Mouse (Mus musculus): ENCODE results near the gene Skp1a. TPM values are rescaled to one million over a fixed set of nuclear protein-coding genes. Genes with fewer than 3 reads are reported as not detected.

Gene Skp1a
- total RNA-seq, 2 experiments from 2014 or later = 69.7 to 116 TPM

DNA sequence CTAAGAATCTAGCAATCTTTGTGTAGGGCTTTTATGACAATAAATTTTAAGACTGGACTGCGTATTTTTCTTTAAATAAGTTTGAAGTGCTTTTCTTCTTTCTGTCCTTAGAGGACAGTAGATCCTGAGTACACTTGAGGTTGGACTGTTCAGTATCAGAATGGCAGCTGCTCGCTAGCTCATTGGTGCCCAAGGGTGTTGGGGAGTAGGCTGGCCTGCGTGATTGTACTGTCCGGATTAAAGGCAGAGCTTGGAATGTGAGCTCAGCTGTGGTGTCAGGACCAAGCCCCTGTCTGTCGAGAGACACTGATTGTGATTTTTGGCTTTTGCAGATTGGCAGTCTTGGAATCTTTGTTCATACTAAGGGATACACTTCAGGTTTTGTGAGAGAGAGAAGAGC, 20.0 kb downstream of the Skp1a start:
- no peak for ATAC-seq (replicated peaks; ENCODE audit: low FRiP score, poor library complexity, severe bottlenecking)

DNA sequence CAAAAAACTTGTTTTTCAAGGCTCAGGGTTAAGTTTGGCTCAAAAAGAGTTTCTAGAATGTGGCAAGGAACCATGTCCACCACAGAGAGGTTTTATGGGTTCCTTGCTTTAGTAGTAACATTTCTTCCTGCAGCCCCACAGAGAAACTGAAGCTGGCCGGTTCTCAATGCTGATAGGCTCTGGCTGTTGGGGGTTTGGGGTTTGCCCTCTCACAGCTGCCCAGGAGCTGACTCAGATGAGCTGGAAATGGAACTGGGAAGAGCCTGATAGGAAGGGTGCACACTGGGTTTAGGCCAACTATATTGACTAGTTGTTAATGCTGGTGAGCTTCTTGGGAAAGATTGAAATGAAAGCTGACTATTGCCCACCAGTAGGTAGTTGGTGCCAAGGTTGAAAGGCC, 20.9 kb downstream of the Skp1a start:
- ATAC-seq (replicated peaks; ENCODE audit: low FRiP score, poor library complexity, severe bottlenecking) = no peak

DNA sequence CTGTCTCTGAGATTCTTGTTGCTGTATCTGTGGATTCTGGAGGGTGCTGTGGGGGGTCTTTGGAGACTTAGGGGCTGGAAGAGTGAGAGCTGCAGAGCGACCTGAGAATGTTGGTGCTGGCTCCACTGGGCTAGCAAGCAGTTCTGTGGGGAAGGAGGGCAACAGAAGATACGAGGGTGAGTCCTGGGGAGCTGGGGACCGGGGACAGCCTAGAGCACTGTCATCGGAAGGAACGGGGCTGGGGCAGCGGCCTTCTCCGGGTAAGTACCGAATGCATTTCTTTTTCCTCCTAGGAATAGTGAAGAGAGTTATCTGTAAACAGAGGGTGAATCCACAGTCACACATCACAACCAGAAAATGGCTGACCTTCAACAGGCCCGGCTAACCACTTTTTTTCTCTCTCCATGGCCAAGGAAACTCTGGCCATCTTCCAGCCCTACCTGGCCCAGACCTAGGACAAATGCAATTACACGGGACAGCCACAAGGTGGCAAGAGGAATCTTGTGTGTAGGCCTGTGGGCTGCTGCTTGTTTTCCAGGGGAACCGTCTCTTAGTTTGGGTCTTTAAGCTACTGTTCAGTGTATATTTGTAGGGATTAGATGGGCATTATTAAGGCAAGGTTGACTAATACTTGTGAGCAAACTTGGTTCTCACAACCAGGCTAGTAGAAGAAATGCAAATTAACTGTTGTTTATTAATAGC, 22.0 kb downstream of the Skp1a start:
- ATAC-seq (replicated peaks; ENCODE audit: low FRiP score, poor library complexity, severe bottlenecking) = peak; percentile 73

DNA sequence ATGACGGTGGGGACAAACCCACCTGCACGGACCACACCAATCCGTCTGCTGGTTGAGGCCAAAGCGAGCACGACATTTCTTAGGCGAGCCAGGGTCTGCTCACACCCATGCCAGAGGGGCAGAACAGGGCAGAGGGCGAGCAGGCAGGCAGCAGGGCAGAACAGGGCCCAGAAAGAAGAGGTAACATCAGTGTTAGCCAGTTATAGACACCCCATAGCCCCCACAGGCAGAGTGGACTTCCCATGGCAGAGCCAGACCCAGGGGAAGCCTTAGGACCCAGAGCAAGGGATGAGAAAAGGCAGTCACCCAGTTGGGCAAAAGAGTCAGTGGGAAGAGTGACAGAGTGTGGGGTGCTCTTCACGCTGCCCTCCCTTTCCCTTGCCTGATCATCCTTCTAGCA, 23.3 kb downstream of the Skp1a start:
- no peak for ATAC-seq (replicated peaks; ENCODE audit: low FRiP score, poor library complexity, severe bottlenecking)

DNA sequence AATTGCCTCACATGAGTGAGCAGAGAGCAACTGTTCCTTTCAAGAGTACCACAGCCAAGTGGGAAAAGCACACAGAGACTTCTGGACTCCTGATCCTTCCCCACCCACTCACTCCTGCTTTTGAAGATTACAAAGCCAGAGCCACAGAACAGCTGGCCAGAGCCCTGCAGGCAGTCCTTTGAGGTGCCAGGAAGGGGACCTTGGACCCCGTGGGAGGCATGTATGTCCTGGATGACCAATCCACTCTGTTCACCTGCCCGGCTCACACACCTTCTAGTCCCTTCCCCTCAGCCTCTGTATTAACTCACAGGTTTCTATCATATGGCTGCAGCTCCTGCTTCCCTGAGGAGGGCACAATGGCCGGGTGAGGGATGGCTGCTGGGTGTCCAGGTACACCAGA, 25.6 kb downstream of the Skp1a start:
- no peak for ATAC-seq (replicated peaks; ENCODE audit: low FRiP score, poor library complexity, severe bottlenecking)

DNA sequence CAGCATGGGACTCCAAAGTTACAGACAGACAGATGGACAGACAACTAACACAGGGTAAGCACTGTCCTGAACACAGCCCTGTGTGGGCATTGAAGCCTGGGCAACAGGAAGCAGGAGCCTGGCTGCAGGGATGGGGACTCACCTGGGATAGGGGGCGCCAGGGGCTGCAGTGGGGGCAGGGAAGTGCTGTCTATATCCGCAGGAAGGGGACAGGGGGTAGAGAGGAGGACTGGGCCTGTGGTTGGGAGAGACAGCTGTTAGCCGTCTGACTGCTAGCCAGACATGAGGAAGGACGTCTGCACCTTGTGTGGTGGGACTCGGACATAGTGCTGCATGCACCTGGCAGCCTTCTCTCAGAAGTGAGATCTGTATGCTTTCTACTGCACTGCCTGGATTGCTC, 26.9 kb downstream of the Skp1a start:
- no peak for ATAC-seq (replicated peaks; ENCODE audit: low FRiP score, poor library complexity, severe bottlenecking)

DNA sequence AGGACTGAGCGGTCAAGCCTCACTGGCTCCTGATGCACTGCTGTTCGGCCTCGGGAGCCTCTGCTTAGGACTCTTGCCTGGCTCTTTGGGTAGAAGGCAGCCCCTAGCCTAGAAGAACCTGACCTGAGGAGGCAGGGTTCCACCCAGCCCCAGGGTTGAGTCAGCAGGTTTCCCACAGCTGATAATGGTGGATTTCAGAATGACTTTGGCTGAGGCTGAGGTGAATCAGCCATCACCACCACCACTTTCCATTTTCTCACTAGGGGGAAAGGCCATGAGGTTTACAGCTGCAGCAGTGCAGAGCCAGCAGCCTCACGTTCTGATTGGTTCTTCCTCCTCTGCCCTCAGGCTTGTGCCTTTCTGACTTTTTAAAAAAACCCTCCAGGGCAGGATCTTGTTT, 29.1 kb downstream of the Skp1a start:
- ATAC-seq (replicated peaks; ENCODE audit: low FRiP score, poor library complexity, severe bottlenecking) = no peak

DNA sequence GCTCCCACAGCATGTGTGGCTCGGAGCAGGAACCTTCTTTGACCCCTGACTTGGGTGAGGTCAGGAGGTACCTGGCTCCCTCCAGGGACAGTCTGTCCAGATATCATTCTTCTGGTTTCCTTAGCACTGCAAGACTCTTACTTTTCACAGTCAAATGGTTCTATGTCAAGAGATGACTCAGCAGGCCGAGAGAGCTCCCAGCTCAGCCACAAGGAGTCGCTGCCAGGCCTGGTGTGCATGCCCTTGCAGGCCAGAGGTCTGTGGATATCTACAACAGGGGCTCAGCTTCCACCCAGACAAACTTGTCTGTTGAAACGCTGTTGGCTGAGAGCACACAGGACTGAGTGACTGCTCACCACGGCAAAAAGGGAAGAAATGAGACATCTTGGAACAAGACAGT, 30.1 kb downstream of the Skp1a start:
- no peak for ATAC-seq (replicated peaks; ENCODE audit: low FRiP score, poor library complexity, severe bottlenecking)

DNA sequence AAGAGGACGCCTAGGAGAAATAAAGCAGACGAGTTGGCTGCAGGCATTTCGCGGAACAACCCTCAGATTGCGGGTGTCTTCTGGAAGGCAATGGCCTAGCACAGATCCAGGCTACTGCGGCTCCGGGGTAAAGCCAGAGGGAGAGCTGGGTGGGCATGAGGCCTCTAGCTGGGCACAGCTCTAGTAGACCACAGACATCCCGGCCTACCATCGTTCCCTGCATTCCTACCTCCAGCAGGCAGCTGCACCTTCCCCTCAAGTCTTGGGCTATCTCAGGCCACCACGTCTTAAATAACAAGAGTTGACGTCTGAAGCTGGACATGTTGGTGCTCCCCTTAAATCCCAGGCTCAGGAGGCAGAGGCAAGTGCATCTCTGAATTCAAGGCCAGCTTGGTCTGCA, 30.5 kb downstream of the Skp1a start:
- no peak for ATAC-seq (replicated peaks; ENCODE audit: low FRiP score, poor library complexity, severe bottlenecking)

DNA sequence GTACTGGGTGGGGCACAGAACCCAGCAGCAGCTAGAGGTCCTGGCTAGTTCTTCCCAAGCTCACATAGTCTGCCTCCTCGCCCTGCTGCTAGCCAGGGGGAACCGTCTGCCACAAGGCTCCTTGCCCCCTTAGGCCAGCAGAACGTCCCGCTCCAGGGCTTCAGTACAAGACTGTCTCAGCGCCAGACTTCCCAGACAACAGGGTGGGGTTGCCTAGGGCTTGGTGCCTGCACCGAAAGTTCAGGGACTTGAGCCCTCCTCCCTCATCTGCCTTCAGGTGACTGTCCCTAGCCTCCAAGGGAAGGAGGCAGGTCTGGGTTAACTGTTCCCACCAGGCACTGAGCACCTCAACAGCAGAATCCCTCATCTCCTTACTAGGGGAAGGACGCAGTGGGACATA, 33.1 kb downstream of the Skp1a start:
- ATAC-seq (replicated peaks; ENCODE audit: low FRiP score, poor library complexity, severe bottlenecking) = no peak

DNA sequence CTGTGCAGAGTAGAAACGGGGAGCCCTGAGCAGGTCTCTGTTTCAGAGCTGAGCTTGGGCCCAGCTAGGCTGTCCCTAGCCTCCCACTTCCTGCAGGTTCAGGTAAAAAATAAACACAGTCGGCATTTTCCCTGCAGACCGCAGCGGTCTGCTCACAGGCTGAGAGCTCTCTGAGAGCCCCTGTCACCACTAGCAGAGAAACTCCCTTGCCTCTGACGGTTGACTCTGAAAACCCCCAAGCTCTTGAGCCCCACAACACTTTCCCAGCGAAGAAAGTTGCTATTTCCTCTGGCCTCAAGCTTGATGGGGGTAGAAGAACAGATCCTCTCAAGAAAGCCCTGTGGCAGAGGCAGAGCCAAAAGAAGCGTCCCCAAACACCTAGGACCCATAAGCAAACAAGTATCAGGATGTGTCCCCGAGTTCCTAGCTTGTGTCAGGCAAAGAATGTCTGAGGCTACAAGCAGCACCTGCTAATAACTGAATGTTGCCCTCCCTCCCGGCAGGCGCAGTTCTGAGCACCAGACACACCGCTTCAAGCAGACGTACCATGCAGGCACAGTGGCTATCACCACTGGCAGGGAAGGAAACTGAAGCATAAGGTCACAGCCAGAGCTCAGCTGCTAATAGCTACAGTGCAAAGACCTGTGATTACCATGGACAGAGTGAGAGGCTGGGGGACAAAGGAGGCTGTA, 34.0 kb downstream of the Skp1a start:
- no peak for ATAC-seq (replicated peaks; ENCODE audit: low FRiP score, poor library complexity, severe bottlenecking)

DNA sequence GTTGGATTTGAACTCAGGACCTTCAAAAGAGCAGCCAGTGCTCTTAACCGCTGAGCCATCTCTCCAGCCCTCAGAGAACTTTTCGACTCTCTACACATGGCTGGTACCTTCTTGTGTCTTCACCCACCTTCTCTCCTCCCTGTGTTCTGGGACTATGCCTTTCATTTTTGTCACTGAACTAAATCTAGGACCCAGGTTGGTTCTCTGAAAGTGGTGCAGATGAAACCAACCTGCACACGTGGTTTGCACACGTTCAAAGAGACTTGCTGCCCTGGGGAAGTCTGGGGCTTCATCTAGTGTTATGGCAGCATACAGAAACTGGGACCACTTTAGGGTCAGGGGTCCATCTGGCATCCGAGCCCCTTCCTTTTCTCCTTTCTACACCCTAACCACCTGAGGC, 35.5 kb downstream of the Skp1a start:
- ATAC-seq (replicated peaks; ENCODE audit: low FRiP score, poor library complexity, severe bottlenecking) = no peak

DNA sequence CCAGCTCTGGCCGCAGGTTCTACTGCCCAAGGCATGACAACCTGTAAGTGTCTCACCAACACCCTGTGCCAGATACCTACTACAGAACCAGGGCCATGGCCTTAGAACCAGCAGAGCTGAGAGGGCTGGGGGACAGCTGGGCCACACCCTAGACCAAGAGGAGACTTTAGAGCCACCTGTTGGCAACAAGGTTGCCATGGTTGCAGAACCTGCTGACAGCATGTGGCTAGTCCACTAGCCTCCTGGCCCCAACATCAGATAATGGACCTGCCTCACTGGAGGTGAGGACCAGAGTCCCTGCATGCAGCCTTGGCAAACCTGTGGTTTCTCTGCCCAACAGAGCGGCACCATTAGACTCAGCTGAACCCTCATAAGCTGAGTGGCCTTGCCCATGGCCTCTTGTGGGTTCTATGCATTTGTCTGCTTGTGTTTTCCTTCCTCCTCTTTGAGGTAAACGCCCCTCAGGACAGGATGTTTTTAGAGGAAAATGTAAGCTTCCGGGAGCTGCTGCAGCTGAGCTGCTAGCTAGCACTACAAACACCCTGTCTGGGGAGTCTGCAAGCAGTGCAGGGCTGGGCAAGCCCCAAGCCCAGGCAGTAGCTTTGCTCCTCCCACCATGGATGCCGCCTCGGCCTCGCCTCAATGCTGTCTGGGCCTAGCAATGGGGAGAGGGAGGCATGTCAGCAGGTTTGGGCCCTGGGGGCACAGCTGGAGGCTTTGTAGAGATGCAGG, 36.5 kb downstream of the Skp1a start:
- no peak for ATAC-seq (replicated peaks; ENCODE audit: low FRiP score, poor library complexity, severe bottlenecking)

DNA sequence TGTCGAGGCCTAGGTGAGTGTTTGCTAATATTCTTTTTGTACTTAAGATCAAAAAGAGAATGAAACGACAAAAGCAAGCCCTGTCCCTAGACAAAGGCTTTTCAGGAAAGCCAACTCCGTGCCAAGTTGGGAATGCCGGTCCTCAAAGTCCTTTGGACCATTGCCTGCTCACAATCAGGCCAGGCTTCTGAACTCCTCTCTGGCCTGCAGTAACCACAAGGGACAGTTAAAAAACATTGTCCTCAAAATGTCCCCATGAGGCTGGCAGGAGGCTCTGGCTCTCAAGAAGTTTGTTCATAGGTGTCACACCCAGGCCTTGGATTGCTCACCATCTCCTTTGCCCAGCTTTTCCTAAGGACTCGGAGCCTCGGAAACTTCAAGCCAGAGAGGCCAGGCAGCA, 38.0 kb downstream of the Skp1a start:
- ATAC-seq (replicated peaks; ENCODE audit: low FRiP score, poor library complexity, severe bottlenecking) = no peak

DNA sequence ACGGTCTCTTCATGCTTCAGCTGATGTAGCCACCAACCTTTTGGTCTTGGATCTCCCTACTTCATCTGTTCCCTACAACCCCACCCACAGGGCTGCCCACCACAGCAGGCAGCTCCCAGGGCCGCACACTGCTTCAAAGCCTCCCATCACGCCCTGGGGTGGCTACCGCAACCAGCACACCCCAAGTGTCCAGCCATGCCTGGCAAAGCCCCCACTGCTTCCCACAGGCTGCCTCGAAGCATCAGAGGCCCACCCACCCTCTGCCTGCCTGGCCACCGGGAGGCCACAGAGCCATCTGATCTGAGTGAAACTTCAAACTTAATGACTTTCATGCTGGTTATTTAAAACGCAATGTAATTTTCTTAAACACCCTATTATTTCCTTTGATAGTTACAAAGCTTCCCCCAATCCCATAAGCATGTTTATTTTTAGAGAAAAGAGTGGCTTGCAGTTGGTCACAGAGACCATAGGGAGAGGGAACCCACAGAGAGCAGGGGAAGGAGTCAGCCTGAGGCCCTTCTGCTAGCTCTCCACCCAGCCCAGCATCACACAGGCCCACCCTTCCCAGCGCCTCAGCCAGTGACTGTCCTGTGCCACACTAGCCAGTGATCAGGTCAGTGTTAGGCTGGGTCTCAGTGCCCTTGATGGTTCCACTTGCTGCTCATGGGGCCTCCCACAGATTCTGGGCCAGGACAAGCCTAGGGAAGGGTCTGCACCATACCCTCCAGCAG, 40.1 kb downstream of the Skp1a start:
- no peak for ATAC-seq (replicated peaks; ENCODE audit: low FRiP score, poor library complexity, severe bottlenecking)

DNA sequence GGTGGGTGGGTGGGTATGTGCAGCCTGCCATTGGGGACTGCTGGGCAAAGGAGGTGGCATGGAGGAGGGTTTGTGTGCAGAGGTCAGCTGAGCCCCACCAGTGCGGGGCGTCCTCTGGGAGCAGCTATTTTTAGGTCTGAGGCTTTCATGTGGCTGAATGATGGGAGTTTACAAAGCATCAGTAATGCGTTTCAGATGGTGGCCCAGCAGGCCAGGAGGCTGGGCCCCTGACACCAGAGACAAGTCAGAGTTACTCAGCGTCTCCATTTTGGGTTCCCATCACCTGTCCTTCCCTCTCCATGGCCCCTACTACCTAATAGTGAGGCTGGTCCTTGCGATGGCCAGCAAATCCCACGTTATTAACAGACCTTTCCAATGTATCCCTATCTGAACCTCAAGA, 40.8 kb downstream of the Skp1a start:
- ATAC-seq (replicated peaks; ENCODE audit: low FRiP score, poor library complexity, severe bottlenecking) = no peak

DNA sequence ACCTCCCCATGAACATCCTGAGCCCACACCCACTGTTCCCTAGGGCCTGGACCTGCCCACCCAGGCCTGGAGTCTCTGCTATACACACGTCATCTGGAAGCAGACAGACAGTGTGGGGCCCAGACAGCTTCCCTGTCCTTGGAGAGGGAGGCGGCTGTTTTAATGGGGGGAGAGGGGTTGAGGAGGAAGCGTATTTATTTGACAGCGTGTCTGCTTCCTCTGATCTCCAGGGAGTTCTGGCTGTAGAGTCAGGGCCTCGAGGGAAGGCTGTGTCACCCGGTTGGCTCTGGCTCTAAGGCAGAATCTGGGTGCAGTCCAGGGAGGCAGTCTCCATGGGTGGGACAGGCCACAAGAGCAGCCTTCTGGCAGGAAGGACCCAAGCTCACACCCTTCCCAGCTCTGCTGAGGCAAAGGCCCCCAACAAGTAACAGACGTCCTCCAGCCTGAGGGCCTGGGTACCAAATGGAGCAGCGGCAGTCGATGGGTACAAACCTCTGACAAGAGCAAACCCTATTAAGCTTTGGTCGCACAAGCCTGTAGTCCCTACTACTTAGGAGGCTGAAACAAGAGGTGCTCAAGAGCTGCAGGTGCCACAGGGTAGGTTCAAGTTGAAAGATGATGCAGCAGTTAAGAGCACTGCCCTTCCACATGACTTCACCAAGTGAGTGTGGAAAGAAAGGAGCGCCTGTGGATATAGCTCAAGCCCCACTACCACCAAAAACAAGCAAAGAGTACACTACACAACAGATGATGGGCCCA, 41.6 kb downstream of the Skp1a start:
- no peak for ATAC-seq (replicated peaks; ENCODE audit: low FRiP score, poor library complexity, severe bottlenecking)

DNA sequence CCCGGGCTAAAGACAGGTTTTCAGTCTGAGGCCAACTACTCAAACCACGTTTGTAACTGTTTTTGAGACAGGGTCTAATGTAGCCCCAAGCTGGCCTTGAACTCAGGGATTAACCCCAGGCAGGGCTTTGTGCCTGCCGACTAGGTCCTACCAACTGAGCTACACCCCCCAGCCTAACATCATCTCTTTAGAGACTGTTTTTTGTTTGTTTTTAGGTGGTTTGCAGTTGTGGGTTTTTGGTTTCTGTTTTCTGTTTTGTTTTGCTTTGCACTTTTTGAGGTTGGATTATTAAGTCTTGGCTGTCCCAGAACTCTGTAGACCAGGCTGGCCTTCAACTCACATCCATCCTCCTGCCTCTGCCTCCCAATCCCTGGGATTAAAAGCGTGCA, 42.1 kb downstream of the Skp1a start:
- no peak for ATAC-seq (replicated peaks; ENCODE audit: low FRiP score, poor library complexity, severe bottlenecking)

DNA sequence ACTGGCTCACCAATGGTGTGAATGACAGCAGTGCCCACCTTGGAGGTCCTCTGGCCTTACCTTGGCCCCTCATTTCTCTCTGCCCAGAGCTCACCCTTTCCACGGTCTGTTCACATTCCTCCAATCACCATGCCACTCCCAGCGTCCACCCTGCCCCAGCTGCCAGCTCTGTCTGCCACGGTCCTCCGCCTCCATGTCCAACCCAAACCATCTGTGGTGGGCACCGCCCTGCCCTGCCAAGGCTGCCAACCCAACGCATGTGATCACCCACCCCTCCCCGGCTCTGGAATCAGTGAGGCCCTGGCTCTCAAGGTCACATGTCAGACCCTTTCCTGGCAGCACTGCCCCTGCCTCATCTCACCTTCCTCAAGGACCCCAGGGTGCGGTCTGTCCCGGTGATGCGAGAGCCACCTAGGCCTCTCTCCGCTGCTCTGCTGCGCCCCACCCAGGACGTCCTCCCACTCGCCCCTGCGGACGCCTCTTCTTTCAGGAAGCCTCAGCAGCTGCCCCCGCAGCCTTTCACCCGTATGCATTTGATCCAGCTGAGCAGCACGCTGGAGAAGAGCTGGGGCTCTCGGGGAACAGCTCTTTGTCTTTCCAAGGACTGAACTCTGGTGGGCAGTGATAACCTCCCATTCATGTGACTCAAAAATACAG, 42.8 kb downstream of the Skp1a start:
- no peak for ATAC-seq (replicated peaks; ENCODE audit: low FRiP score, poor library complexity, severe bottlenecking)

Data from erythroid progenitor cell, adult 5-6 weeks (primary cell).